Mouse (Mus musculus) heart, embryonic 11.5 days (tissue): ENCODE results near the gene Nudt1. TPM values are rescaled to one million over a fixed set of nuclear protein-coding genes. Genes with fewer than 3 reads are reported as not detected.
A peak's percentile ranks its signal among the peaks of the same experiment; 100 is the strongest.

ENCODE experiments used
- ATAC-seq: fragments of 200-750 bp; cut with Nextera tagmentation; replicated peaks from 2 replicates; pipeline ENCODE4 v1.8.0; 2017; ENCODE audit warnings: moderate library complexity; ENCODE audit not compliant: insufficient number of reproducible peaks, low FRiP score, low TSS enrichment
- H3K27ac ChIP-seq: fragments of 300-500 bp; sonication (generic); 2 replicates; pipeline ENCODE4 v1.5.1; 2014; ENCODE audit warnings: mild to moderate bottlenecking, low read depth, low read length
- H3K27me3 ChIP-seq: fragments of 300-500 bp; sonication (generic); 2 replicates; pipeline ENCODE4 v1.6.1; 2014; ENCODE audit warnings: mild to moderate bottlenecking, low read length, mixed read lengths; ENCODE audit not compliant: control insufficient read depth, insufficient read depth
- H3K36me3 ChIP-seq: fragments of 300-500 bp; sonication (generic); 2 replicates; pipeline ENCODE4 v1.6.1; 2014; ENCODE audit warnings: mild to moderate bottlenecking, low read length, moderate library complexity, mixed read lengths; ENCODE audit not compliant: control insufficient read depth, insufficient read depth
- H3K4me1 ChIP-seq: fragments of 300-500 bp; sonication (generic); 2 replicates; pipeline ENCODE4 v1.6.1; 2014; ENCODE audit warnings: low read length; ENCODE audit not compliant: control insufficient read depth, insufficient read depth
- H3K4me2 ChIP-seq: fragments of 300-500 bp; sonication (generic); 2 replicates; pipeline ENCODE4 v1.6.1; 2014; ENCODE audit warnings: mild to moderate bottlenecking, moderate library complexity
- H3K4me3 ChIP-seq: fragments of 300-500 bp; sonication (generic); 2 replicates; pipeline ENCODE4 v1.5.1; 2014; ENCODE audit warnings: low read depth, low read length
- H3K9ac ChIP-seq: fragments of 300-500 bp; sonication (generic); 2 replicates; pipeline ENCODE4 v1.6.1; 2014; ENCODE audit warnings: mild to moderate bottlenecking, low read depth, low read length, moderate library complexity
- H3K9me3 ChIP-seq: fragments of 300-500 bp; sonication (generic); replicated peaks from 2 replicates; pipeline ENCODE4 v1.6.1; 2016; ENCODE audit warnings: low read length; ENCODE audit not compliant: control insufficient read depth
- WGBS: fragments of 180-500 bp; shearing (Covaris S2); extraction: QIAGEN DNeasy Blood & Tissue Kit; methylation state at CpG from one replicate; pipeline ENCODE4 v1.1.7; 2014; ENCODE audit not compliant: insufficient replicate concordance; 5-methylcytosine and 5-hydroxymethylcytosine counted together
- polyA plus RNA-seq: library from polyadenylated mRNA; unstranded; fragments of >200 nt; fragmentation: Nextera tagmentation; extraction: Ambion mirVana; gene quantifications from 2 replicates; pipeline ENCODE4 v1.2.1, GENCODE M21; 2014

Nudt1 gene
- polyA plus RNA-seq, 1 experiment from 2014 or later = 27.4 TPM

DNA sequence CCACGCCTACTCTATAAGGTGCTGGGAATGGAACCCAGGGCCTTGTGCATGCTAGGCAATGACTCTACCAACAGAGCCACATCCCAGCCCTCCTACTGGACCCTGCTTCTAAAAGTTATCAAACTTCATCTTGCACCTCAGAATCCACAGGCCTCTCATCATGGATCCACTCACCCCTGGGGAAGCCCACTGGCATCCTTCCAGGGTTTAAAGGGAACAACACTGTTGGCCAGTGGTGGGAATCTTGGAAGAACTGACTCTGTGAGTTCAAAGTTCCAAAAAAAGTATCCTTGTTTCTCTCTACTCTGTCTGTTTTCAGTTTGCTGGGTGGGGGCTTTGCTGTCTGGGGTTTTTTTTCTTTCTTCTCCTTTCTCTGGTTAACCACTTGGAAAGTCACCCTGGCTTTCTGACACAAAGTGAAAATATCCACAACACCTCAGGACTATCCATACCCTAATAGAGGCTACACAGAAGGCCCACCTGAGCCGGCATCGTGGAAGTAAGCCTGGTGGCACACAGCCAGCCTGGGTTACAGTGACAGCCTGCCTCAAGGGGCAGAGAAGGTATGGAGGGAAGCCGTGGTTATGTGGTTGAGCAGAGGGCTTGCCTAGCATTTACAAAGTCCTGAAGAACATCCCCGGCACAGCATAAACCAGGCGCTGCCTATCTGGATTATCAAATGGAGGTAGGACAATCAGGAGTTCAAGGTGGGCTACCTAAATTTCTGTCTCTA lies 56.8 kb downstream of the Nudt1 start:
- Histone ChIP-seq H3K9ac (no peak overlapping the region), H3K9me3 (no peaks in the 10 kb centered on the region), H3K4me1 (peaks cover 3% of the 10 kb centered on the region), H3K27ac (no peak overlapping the region), H3K36me3 (no peaks in the 10 kb centered on the region), H3K4me3 (no peak overlapping the region), H3K27me3 (no peaks in the 10 kb centered on the region), H3K4me2 (no peak overlapping the region)
- 80% methylated on average over 6 of the region's 6 CpGs for WGBS
- ATAC-seq = 0 out of 2 replicates have a peak, but pooled peaks have one; percentile 26

DNA sequence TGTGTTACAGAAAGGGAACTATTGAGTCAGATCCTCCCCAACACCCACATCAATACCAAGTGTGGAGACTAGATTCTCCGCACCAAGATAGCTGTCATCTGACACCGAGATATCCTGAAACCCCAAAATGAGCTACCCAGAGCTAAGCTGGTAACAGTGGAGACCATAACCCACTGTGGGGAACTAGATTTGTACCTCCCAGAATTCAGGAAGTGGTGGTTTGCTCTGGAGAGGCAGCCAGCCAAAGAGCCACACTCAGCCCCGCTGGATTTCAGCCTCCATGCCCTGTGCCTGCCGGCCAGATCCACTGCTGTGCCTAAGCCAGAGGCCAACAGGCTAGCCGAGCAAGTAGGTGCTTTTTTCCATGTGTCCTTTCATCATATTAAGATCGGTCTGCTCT lies 57.8 kb downstream of the Nudt1 start:
- Histone ChIP-seq H3K9me3 (no peaks in the 10 kb centered on the region), H3K4me2 (no peak overlapping the region), H3K27ac (no peak overlapping the region), H3K4me3 (no peak overlapping the region), H3K27me3 (no peaks in the 10 kb centered on the region), H3K4me1 (peaks cover 13% of the 10 kb centered on the region), H3K36me3 (no peaks in the 10 kb centered on the region), H3K9ac (no peak overlapping the region)
- ATAC-seq = no peak
- 63% methylated on average over 6 of the region's 6 CpGs for WGBS

DNA sequence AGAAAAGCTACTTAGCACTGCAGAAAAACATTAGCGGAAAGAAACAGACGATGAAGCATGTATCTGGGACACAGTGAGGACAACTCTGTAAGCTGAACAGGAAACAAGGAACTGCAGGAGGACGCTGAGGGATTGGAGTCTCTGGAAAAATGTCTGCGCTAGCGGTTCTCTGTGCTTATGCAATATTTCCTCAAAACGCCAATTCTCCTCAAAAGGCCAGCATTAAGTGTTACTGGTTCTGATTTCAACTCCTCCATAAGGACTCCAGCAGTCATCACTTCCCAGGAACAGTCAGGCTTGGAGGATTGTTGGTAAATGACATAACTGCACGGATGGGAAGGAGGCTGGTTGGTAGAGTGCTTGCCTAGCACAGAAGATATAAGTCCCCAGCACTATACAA lies 59.7 kb downstream of the Nudt1 start:
- Histone ChIP-seq H3K9me3 (no peaks in the 10 kb centered on the region), H3K27me3 (no peaks in the 10 kb centered on the region), H3K36me3 (no peaks in the 10 kb centered on the region), H3K27ac (no peak overlapping the region), H3K4me1 (peaks cover 14% of the 10 kb centered on the region), H3K4me2 (no peak overlapping the region), H3K4me3 (no peak overlapping the region), H3K9ac (no peak overlapping the region)
- no peak for ATAC-seq
- WGBS = 83% methylated on average over 7 of the region's 7 CpGs

DNA sequence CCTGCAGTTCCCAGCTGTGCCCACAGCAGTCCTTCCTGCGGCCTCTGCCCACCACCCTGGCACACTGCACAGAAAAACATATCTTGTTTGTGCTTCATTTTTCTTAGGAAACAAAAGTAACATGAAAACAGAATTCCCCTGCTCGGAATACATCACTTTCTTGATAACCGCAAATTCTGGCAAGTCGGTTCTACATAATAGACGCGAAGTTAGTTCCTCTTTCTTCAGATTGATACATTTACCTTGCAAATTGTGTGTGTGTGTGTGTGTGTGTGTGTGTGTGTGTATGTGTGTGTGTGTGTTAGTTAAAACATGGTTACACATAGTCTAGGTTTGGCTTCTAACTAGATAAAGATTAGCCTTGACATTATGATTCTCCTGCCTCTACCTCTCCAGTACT lies 61.2 kb downstream of the Nudt1 start:
- H3K27ac ChIP-seq = no peak overlapping the region
- H3K27me3 ChIP-seq = no peaks in the 10 kb centered on the region
- ATAC-seq = no peak
- WGBS = 89% methylated on average over 6 of the region's 6 CpGs
- H3K4me2 ChIP-seq = no peak overlapping the region
- H3K4me3 ChIP-seq = no peak overlapping the region
- H3K36me3 ChIP-seq = no peaks in the 10 kb centered on the region
- no peaks in the 10 kb centered on the region for H3K9me3 ChIP-seq
- H3K9ac ChIP-seq = no peak overlapping the region
- peaks cover 17% of the 10 kb centered on the region for H3K4me1 ChIP-seq

DNA sequence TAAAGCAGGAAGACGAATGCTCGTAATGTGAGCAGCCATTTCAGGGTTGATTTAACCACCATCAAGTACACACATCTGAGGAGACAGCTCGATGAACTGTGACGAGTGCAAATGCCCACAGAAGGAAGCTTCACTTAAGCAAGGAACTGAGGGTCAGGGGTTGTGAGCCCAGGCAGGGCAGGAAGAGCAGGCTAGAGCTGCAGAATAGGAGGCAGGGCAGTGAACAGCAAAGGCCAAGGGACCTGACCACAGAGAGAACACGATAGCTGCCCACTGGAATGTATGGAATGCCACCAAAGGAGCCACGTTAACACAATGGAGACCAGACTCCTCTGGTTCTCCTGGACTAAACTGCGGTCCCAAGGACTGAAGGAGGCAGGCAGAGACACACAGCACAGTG lies 62.1 kb downstream of the Nudt1 start:
- Histone ChIP-seq H3K27me3 (no peaks in the 10 kb centered on the region), H3K4me2 (peak overlapping the region; percentile 47), H3K27ac (peak overlapping the region; percentile 73), H3K36me3 (no peaks in the 10 kb centered on the region), H3K4me1 (peaks cover 26% of the 10 kb centered on the region), H3K9me3 (no peaks in the 10 kb centered on the region), H3K9ac (peak overlapping the region; percentile 57), H3K4me3 (0 out of 2 replicates have a peak overlapping the region, but pooled peaks have one; percentile 1)
- ATAC-seq = no peak
- 16% methylated on average over 7 of the region's 7 CpGs for WGBS

DNA sequence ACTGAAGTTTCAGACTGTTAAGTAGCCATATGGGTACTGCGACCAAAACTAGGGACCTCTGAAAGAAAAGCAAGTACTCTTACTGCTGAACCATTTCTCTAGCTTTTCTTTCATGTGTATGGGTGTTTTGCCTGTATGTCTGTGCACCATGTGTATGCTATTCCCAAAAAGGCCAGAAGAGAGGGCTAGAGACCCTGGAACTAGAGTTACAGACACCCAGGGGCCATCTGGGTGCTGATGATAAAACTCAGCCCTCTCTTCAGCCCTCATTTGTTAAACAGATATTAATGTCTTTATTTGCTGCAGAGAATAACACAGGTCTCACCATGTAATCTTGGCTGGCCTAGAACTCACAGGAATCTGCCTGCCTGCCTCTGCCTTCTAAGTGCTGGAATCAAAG lies 63.0 kb downstream of the Nudt1 start:
- ATAC-seq = no peak
- H3K9ac ChIP-seq = no peak overlapping the region
- H3K27ac ChIP-seq = peak overlapping the region; percentile 73; the same call in 1 of the 2 replicates
- H3K4me2 ChIP-seq = no peak overlapping the region
- H3K4me1 ChIP-seq = peaks cover 24% of the 10 kb centered on the region
- no peak overlapping the region for H3K4me3 ChIP-seq
- no peaks in the 10 kb centered on the region for H3K36me3 ChIP-seq
- H3K27me3 ChIP-seq = no peaks in the 10 kb centered on the region
- WGBS = 89% methylated on average over 1 of the region's 1 CpGs
- H3K9me3 ChIP-seq = no peaks in the 10 kb centered on the region

DNA sequence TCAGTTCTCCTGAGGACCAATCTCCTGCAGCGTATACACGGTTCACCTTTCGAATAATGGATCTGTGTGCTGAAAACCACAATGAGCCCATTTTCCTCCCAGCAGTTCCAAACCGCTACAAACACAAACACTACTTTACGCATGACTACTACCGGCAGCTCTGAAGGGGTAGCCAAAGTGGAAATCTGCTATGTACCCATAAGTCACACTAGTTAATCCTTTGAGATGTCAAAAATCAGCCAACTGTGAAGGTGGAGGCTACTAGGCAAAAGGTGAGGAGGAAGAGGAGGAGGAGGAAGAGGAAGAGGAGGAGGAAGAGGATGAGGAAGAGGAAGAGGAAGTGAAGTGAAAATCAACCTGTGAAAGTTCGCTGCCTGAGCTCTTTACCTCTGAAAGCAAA lies 65.8 kb downstream of the Nudt1 start:
- no peak overlapping the region for H3K4me3 ChIP-seq
- no peak overlapping the region for H3K27ac ChIP-seq
- H3K9me3 ChIP-seq = no peaks in the 10 kb centered on the region
- no peaks in the 10 kb centered on the region for H3K36me3 ChIP-seq
- no peak for ATAC-seq
- WGBS = 90% methylated on average over 7 of the region's 7 CpGs
- no peak overlapping the region for H3K4me2 ChIP-seq
- no peak overlapping the region for H3K9ac ChIP-seq
- peaks cover 23% of the 10 kb centered on the region for H3K4me1 ChIP-seq
- no peaks in the 10 kb centered on the region for H3K27me3 ChIP-seq
